16 mouse cellular contexts compared by ENCODE assay signal in the genomic region with DNA sequence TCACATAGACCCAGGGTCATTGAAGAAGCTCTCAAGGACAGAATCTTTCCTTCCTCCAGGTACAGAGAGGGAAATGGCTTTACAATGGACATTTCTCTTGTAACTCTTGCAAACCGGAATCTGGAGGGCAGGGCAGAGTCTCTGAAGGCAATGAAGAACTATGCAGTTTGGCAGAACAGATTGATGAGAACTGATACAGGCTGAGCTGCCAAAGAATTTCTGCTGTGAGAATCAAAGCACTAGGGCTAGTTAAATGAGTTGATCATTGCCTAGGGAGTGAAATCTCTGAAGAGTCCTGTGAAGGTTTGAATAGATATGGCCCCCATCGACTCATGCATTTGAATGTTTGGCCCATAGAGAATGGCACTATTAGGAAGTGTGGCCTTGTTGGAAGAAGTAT. TPM values are rescaled to one million over a fixed set of nuclear protein-coding genes. Genes with fewer than 3 reads are reported as not detected.
"Had no signal": no experiment of that assay in that cellular context is flagged by ENCODE, and none has a peak within 500 bp of the region (broad histone marks: within the 10 kb centered on the region; RNA-seq: fewer than 3 reads in every experiment).

No protein-coding gene starts in this region.

- H3K4me1 ChIP-seq: limb, embryonic 10.5 days; liver, embryonic 15.5 days; midbrain, embryonic 13.5 days; stomach, embryonic 15.5 days had no signal

- H3K9ac ChIP-seq: liver, embryonic 15.5 days; midbrain, embryonic 13.5 days; stomach, embryonic 15.5 days had no signal

- H3K27me3 ChIP-seq: liver, embryonic 15.5 days; midbrain, embryonic 13.5 days; stomach, embryonic 15.5 days had no signal

- H3K36me3 ChIP-seq: limb, embryonic 10.5 days; liver, embryonic 15.5 days; midbrain, embryonic 13.5 days; stomach, embryonic 15.5 days had no signal

- H3K27ac ChIP-seq: left cerebral cortex, adult 2 months; limb, embryonic 10.5 days; liver, embryonic 15.5 days; midbrain, embryonic 13.5 days; stomach, embryonic 15.5 days had no signal

- ATAC-seq: hindbrain, embryonic 16.5 days; inflammation-experienced regulatory T-cells, adult 6 months; intestine, postnatal 0 days; lung, postnatal 0 days; midbrain, embryonic 13.5 days had no signal

- H3K4me3 ChIP-seq: left cerebral cortex, adult 2 months; limb, embryonic 10.5 days; liver, embryonic 15.5 days; midbrain, embryonic 13.5 days; stomach, embryonic 15.5 days had no signal

- H3K4me2 ChIP-seq: liver, embryonic 11.5 days; liver, embryonic 15.5 days; midbrain, embryonic 13.5 days; stomach, embryonic 15.5 days had no signal

- DNase-seq: lung, adult 2 months; lung, postnatal 36 days; right cerebral cortex, postnatal 14 days; thymus, adult 2 months; thymus, postnatal 25 days had no signal

- H3K9me3 ChIP-seq: limb, embryonic 10.5 days; liver, embryonic 15.5 days; midbrain, embryonic 13.5 days; stomach, embryonic 15.5 days had no signal

RNA-seq across cellular contexts. Expression of a gene that starts 34.8 kb away (rescaled TPM):
- polyA plus RNA-seq: inflammation-experienced regulatory T-cells, adult 6 months; neural tube, embryonic 14.5 days had no signal
